Mouse (Mus musculus): ENCODE measurements around the gene Csta1.

DNA sequence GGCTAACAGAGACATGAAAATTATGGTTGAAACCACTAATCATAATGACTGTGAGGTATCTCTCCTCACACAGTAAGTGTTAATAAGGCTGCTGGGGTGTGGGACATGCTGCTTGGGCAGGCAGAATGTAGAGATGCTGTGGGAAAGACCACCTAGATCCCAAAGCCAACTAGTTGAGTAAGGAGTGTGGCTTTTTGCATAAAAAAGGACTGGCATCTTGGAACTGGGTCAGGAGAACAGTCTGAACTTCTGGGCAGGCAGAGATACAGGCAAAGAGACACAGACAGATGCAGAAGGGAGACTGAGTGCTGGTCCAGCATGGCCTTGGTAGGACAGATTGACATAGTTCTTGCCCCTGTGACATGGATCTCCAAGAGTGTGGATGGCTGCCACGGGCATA is 29.5 kb downstream of the Csta1 start:
- TF ChIP-seq CTCF (IDR thresholded peaks at IDR 0.05; ENCODE audit: low read depth, low read length) (no peak), POLR2A (IDR thresholded peaks at IDR 0.05; ENCODE audit: borderline replicate concordance, low read depth, low read length) (no peak)
